Mouse (Mus musculus): ENCODE results near the gene Gm10964. TPM values are rescaled to one million over a fixed set of nuclear protein-coding genes. Genes with fewer than 3 reads are reported as not detected.
"Not testable (repeated sequence)": the region's sequence is repeated elsewhere in the genome, so short reads cannot be mapped to it uniquely, and the experiment has no call there.

Gene Gm10964
- total RNA-seq, 2 experiments from 2014 or later, result not detected

GRCm38 (mm10) chr3:103774009-103774408 is 34.8 kb downstream of the Gm10964 start:
- ATAC-seq (ENCODE audit: poor library complexity, severe bottlenecking), result no peak

- ATAC-seq (ENCODE audit: poor library complexity, severe bottlenecking), result no peak
Measured at GRCm38 (mm10) chr3:103777940-103778339, 38.8 kb downstream of the Gm10964 start.

- ATAC-seq (ENCODE audit: poor library complexity, severe bottlenecking), result 0 out of 2 replicates have a peak, but pooled peaks have one; percentile 17
Measured at GRCm38 (mm10) chr3:103778660-103779059, 39.5 kb downstream of the Gm10964 start.

GRCm38 (mm10) chr3:103779183-103779582 is 40.0 kb downstream of the Gm10964 start:
- peak; percentile 59 for ATAC-seq (ENCODE audit: poor library complexity, severe bottlenecking)

- no peak for ATAC-seq (ENCODE audit: poor library complexity, severe bottlenecking)
Measured at GRCm38 (mm10) chr3:103780271-103780670, 41.1 kb downstream of the Gm10964 start.

GRCm38 (mm10) chr3:103780777-103781176 is 41.6 kb downstream of the Gm10964 start:
- ATAC-seq (ENCODE audit: poor library complexity, severe bottlenecking), result no peak

- no peak for ATAC-seq (ENCODE audit: poor library complexity, severe bottlenecking)
Measured at GRCm38 (mm10) chr3:103782844-103783609, 43.9 kb downstream of the Gm10964 start.

- ATAC-seq (ENCODE audit: poor library complexity, severe bottlenecking), result peak; percentile 43
Measured at GRCm38 (mm10) chr3:103787225-103787624, 48.1 kb downstream of the Gm10964 start.

- no peak for ATAC-seq (ENCODE audit: poor library complexity, severe bottlenecking)
Measured at GRCm38 (mm10) chr3:103789096-103789495, 49.9 kb downstream of the Gm10964 start.

GRCm38 (mm10) chr3:103789891-103790345 is 50.8 kb downstream of the Gm10964 start:
- no peak for ATAC-seq (ENCODE audit: poor library complexity, severe bottlenecking)

- ATAC-seq (ENCODE audit: poor library complexity, severe bottlenecking), result no peak
Measured at GRCm38 (mm10) chr3:103790346-103791145, 51.4 kb downstream of the Gm10964 start.

- peak; percentile 94 for ATAC-seq (ENCODE audit: poor library complexity, severe bottlenecking)
Measured at GRCm38 (mm10) chr3:103791230-103792110, 52.3 kb downstream of the Gm10964 start, which contains the start of gene Hipk1. Hipk1 (minus strand) TSS chr3:103791563.

- ATAC-seq (ENCODE audit: poor library complexity, severe bottlenecking), result not testable (repeated sequence)
Measured at GRCm38 (mm10) chr3:103792111-103792406, 52.9 kb downstream of the Gm10964 start.

GRCm38 (mm10) chr3:103792566-103792965 is 53.4 kb downstream of the Gm10964 start:
- no peak for ATAC-seq (ENCODE audit: poor library complexity, severe bottlenecking)

Other genes with a start within 250 kb of the Gm10964 start
- gene Syt6, start 164.1 kb upstream of the Gm10964 start, total RNA-seq (2015), result not detected in 2 replicates
- 0.20 TPM in 1 of 2 replicates, not detected in the other for gene Syt6, start 164.1 kb upstream of the Gm10964 start, total RNA-seq (2017)
- gene Atg4a-ps, start 93.3 kb upstream of the Gm10964 start, total RNA-seq (2015), result 0.11 and 0.13 TPM in 2 replicates
- gene Atg4a-ps, start 93.3 kb upstream of the Gm10964 start, total RNA-seq (2017), result 0.33 and 0.92 TPM in 2 replicates
- 0.25 and 1.3 TPM in 2 replicates for gene Olfml3, start 1.4 kb upstream of the Gm10964 start, total RNA-seq (2015)
- gene Olfml3, start 1.4 kb upstream of the Gm10964 start, total RNA-seq (2017), result 0.57 and 0.59 TPM in 2 replicates
- 287 and 324 TPM in 2 replicates for gene Hipk1, start 52.2 kb downstream of the Gm10964 start, total RNA-seq (2015)
- gene Hipk1, start 52.2 kb downstream of the Gm10964 start, total RNA-seq (2017), result 142 and 182 TPM in 2 replicates
- 33.1 and 37.1 TPM in 2 replicates for gene Dclre1b, start 70.1 kb downstream of the Gm10964 start, total RNA-seq (2015)
- gene Dclre1b, start 70.1 kb downstream of the Gm10964 start, total RNA-seq (2017), result 23.4 and 24.5 TPM in 2 replicates
- 19.2 and 20.2 TPM in 2 replicates for gene Ap4b1, start 70.2 kb downstream of the Gm10964 start, total RNA-seq (2015)
- gene Ap4b1, start 70.2 kb downstream of the Gm10964 start, total RNA-seq (2017), result 17.8 TPM in 2 replicates
- 0.32 and 0.45 TPM in 2 replicates for gene Gm43064, start 70.2 kb downstream of the Gm10964 start, total RNA-seq (2015)
- gene Gm43064, start 70.2 kb downstream of the Gm10964 start, total RNA-seq (2017), result not detected in 2 replicates
- 0.30 and 0.76 TPM in 2 replicates for gene Bcl2l15, start 93.2 kb downstream of the Gm10964 start, total RNA-seq (2015)
- gene Bcl2l15, start 93.2 kb downstream of the Gm10964 start, total RNA-seq (2017), result 0.22 and 2.5 TPM in 2 replicates
- gene Ptpn22, start 120.4 kb downstream of the Gm10964 start, total RNA-seq (2015), result 140 and 154 TPM in 2 replicates
- 84.6 and 105 TPM in 2 replicates for gene Ptpn22, start 120.4 kb downstream of the Gm10964 start, total RNA-seq (2017)
- 24.0 and 31.8 TPM in 2 replicates for gene Rsbn1, start 174.8 kb downstream of the Gm10964 start, total RNA-seq (2015)
- 29.1 and 31.1 TPM in 2 replicates for gene Rsbn1, start 174.8 kb downstream of the Gm10964 start, total RNA-seq (2017)
- gene Phtf1, start 228.7 kb downstream of the Gm10964 start, total RNA-seq (2015), result 9.8 and 11.3 TPM in 2 replicates
- 14.7 and 16.3 TPM in 2 replicates for gene Phtf1, start 228.7 kb downstream of the Gm10964 start, total RNA-seq (2017)

Measured in megakaryocyte, adult 5-6 weeks (primary cell).